Comparison of ENCODE assay signal across 9 mouse cellular contexts in genomic region chr16:13986197-13986573, GRCm38 (mm10). TPM values are rescaled to one million over a fixed set of nuclear protein-coding genes. Genes with fewer than 3 reads are reported as not detected.
DNase-seq lines count a peak whose midpoint lies in the region; ATAC-seq and TF ChIP-seq lines count a peak whose summit lies in the region.
"Had no signal": no experiment of that assay in that cellular context is flagged by ENCODE, and none has a peak within 500 bp of the region (broad histone marks: within the 10 kb centered on the region; RNA-seq: fewer than 3 reads in every experiment).

No protein-coding gene starts in this region.

- 0 out of 2 replicates have a peak overlapping the region, but pooled peaks have one; percentile 45 for H3K9ac ChIP-seq in heart, embryonic 12.5 days
- peak overlapping the region; percentile 79 for H3K9ac ChIP-seq in forebrain, embryonic 12.5 days
- H3K9ac ChIP-seq in limb, embryonic 14.5 days (ENCODE audit: low read depth, low read length, severe bottlenecking) = peak overlapping the region; percentile 57

- WGBS in heart, embryonic 12.5 days = 48% methylated on average over 3 of the region's 3 CpGs
- 38% methylated on average over 3 of the region's 3 CpGs for WGBS in forebrain, embryonic 12.5 days
- 60% methylated on average over 3 of the region's 3 CpGs for WGBS in limb, embryonic 14.5 days

- H3K9me3 ChIP-seq in heart, embryonic 12.5 days (replicated peaks) = no peaks in the 10 kb centered on the region
- peaks cover 36% of the 10 kb centered on the region for H3K9me3 ChIP-seq in E14TG2a.4 (ENCODE audit: low read length)
- no peaks in the 10 kb centered on the region for H3K9me3 ChIP-seq in forebrain, embryonic 12.5 days
- no peaks in the 10 kb centered on the region for H3K9me3 ChIP-seq in limb, embryonic 14.5 days (ENCODE audit: control insufficient read depth, low read length)

- H3K4me3 ChIP-seq in heart, embryonic 12.5 days = peak overlapping the region; percentile 46
- H3K4me3 ChIP-seq in E14TG2a.4 (replicated peaks; ENCODE audit: low read length) = peak overlapping the region; percentile 88
- H3K4me3 ChIP-seq in forebrain, embryonic 12.5 days (replicated peaks) = peak overlapping the region; percentile 64
- H3K4me3 ChIP-seq in limb, embryonic 14.5 days (replicated peaks; ENCODE audit: low read length) = peak overlapping the region; percentile 42

- TF ChIP-seq POLR2A in limb, embryonic 14.5 days (IDR thresholded peaks at IDR 0.05; ENCODE audit: borderline replicate concordance, extremely low read depth, insufficient read depth, insufficient read length) = no peak

- H3K36me3 ChIP-seq in heart, embryonic 12.5 days = no peaks in the 10 kb centered on the region
- H3K36me3 ChIP-seq in E14TG2a.4 (ENCODE audit: insufficient read depth, low read length) = peaks cover 31% of the 10 kb centered on the region
- H3K36me3 ChIP-seq in forebrain, embryonic 12.5 days (replicated peaks) = no peaks in the 10 kb centered on the region
- no peaks in the 10 kb centered on the region for H3K36me3 ChIP-seq in limb, embryonic 14.5 days (ENCODE audit: control insufficient read depth, insufficient read depth, low read length)

- peaks cover 21% of the 10 kb centered on the region for H3K27me3 ChIP-seq in heart, embryonic 12.5 days (replicated peaks)
- no peaks in the 10 kb centered on the region for H3K27me3 ChIP-seq in E14TG2a.4 (ENCODE audit: insufficient read depth, low read length)
- no peaks in the 10 kb centered on the region for H3K27me3 ChIP-seq in forebrain, embryonic 12.5 days
- H3K27me3 ChIP-seq in limb, embryonic 14.5 days (ENCODE audit: control insufficient read depth, insufficient read depth, low read length) = no peaks in the 10 kb centered on the region

- no peak for DNase-seq in heart, postnatal 25 days (ENCODE audit: low spot score)
- no peak for DNase-seq in limb, embryonic 14.5 days (ENCODE audit: low spot score)
- no peak for DNase-seq in MN1 (ENCODE audit: low spot score)
- no peak for DNase-seq in spleen, postnatal 36 days (ENCODE audit: low spot score in 2 of 2)
- DNase-seq in urinary bladder, postnatal 4 days (ENCODE audit: low spot score in 2 of 2) = no peak

- H3K4me2 ChIP-seq in heart, embryonic 12.5 days = peak overlapping the region; percentile 83
- H3K4me2 ChIP-seq in forebrain, embryonic 12.5 days = peak overlapping the region; percentile 69
- peak overlapping the region; percentile 65 for H3K4me2 ChIP-seq in limb, embryonic 14.5 days (replicated peaks; ENCODE audit: low read depth, low read length, severe bottlenecking)

- peaks cover 8% of the 10 kb centered on the region; the same call in 1 of the 2 replicates for H3K4me1 ChIP-seq in heart, embryonic 12.5 days (replicated peaks)
- peaks cover 66% of the 10 kb centered on the region for H3K4me1 ChIP-seq in E14TG2a.4 (replicated peaks; ENCODE audit: low read depth, low read length)
- H3K4me1 ChIP-seq in forebrain, embryonic 12.5 days = peaks cover 11% of the 10 kb centered on the region; the same call in 1 of the 2 replicates
- H3K4me1 ChIP-seq in limb, embryonic 14.5 days (ENCODE audit: control insufficient read depth, insufficient read depth, low read length) = 0 out of 2 replicates have a peak, but pooled peaks cover 4% of the 10 kb centered on the region

- H3K27ac ChIP-seq in heart, embryonic 12.5 days (ENCODE audit: poor library complexity, severe bottlenecking) = no peak overlapping the region
- peak overlapping the region; percentile 89 for H3K27ac ChIP-seq in forebrain, embryonic 12.5 days
- H3K27ac ChIP-seq in limb, embryonic 14.5 days (replicated peaks; ENCODE audit: low read depth, low read length) = no peak overlapping the region

- intact Hi-C loops in heart, postnatal 25 days (cut with DNase I) = no loop called here

- ATAC-seq in heart, embryonic 12.5 days (ENCODE audit: insufficient number of reproducible peaks, low FRiP score) = no peak
- ATAC-seq in forebrain, embryonic 12.5 days (ENCODE audit: low FRiP score) = peak; percentile 64
- no peak for ATAC-seq in limb, embryonic 14.5 days (ENCODE audit: low FRiP score, low read depth)
- ATAC-seq: CD4-positive, CD25-positive, alpha-beta regulatory T cell, adult 4 months had no signal

- no peak for TF ChIP-seq CTCF in E14TG2a.4 (conservative IDR thresholded peaks at IDR 0.05; ENCODE audit: low read length)

RNA-seq across cellular contexts. Expression of gene 2900011O08Rik, which starts 0.2 kb away (rescaled TPM):
- polyA plus RNA-seq in heart, embryonic 12.5 days (2016; fragmentation: Nextera tagmentation; extraction: Ambion mirVana) = 1.5 and 1.6 TPM in 2 replicates
- total RNA-seq in heart, postnatal 25 days (2021) = not detected
- 40.9 and 45.5 TPM in 2 replicates for polyA plus RNA-seq in forebrain, embryonic 12.5 days (2016; fragmentation: Nextera tagmentation; extraction: Ambion mirVana)
- 2.9 and 3.0 TPM in 2 replicates for polyA plus RNA-seq in limb, embryonic 14.5 days (2012; rRNA removed)
- 2.5 and 3.7 TPM in 2 replicates for polyA plus RNA-seq in limb, embryonic 14.5 days (2014; fragmentation: Nextera tagmentation; extraction: Ambion mirVana)
- polyA plus RNA-seq: CD4-positive, CD25-positive, alpha-beta regulatory T cell, adult 4 months had no signal

RNA-seq across cellular contexts. Expression of gene Ifitm7, which starts 0.5 kb away (rescaled TPM):
- 0.34 TPM in 1 of 2 replicates, not detected in the other for polyA plus RNA-seq in heart, embryonic 12.5 days (2016; fragmentation: Nextera tagmentation; extraction: Ambion mirVana)
- not detected for total RNA-seq in heart, postnatal 25 days (2021)
- polyA plus RNA-seq in forebrain, embryonic 12.5 days (2016; fragmentation: Nextera tagmentation; extraction: Ambion mirVana) = 0.88 and 1.5 TPM in 2 replicates
- polyA plus RNA-seq in limb, embryonic 14.5 days (2012; rRNA removed) = 0.12 and 0.13 TPM in 2 replicates
- not detected in 2 replicates for polyA plus RNA-seq in limb, embryonic 14.5 days (2014; fragmentation: Nextera tagmentation; extraction: Ambion mirVana)
- polyA plus RNA-seq: CD4-positive, CD25-positive, alpha-beta regulatory T cell, adult 4 months had no signal
